Mouse (Mus musculus): ENCODE data around the gene Sema5a. TPM values are rescaled to one million over a fixed set of nuclear protein-coding genes. Genes with fewer than 3 reads are reported as not detected.

Sema5a gene
- total RNA-seq, 4 experiments from 2014 or later: 1.2 to 2.3 (median 1.9) TPM

DNA sequence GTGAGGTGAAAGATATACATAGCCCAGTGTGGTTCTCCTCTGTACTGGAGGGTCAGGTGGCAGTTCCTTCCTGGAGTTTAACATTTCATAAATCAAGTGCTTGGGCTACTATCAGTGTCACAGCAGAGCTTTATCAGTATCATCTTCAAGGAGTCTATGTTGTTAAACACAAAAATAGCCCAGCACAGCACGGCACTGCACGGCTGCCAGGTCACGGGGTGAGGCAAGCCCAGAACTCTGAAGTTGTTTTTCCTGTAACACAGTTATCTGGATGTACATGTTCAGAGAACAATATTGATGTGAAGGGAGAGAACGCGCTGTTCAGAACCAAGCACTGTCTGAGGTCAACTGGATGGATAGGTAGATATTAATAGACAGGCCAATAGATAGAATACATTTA lies 112.2 kb downstream of the Sema5a start:
- DNase-seq (ENCODE audit: low spot score in 2 of 2): no peak

DNA sequence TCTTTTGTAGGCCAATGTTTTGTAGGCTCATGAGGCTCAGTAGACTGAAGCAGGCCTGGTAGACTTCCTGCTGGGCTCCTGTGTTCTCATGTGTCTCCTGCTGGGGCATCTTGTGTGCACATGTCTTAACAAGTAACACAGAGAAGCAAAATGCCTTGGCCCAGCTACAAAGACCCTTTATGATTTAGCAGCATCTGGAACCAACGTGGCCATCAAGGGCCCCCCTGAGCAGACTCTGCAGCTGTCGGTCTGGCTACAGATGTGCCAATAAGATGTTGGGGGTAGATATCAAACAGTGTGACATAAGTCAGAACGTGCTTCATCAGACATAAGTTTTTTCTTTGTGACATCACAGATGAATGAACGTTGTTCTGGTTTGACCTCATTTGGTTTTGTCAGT lies 123.2 kb downstream of the Sema5a start:
- DNase-seq (ENCODE audit: low spot score in 2 of 2): no peak

DNA sequence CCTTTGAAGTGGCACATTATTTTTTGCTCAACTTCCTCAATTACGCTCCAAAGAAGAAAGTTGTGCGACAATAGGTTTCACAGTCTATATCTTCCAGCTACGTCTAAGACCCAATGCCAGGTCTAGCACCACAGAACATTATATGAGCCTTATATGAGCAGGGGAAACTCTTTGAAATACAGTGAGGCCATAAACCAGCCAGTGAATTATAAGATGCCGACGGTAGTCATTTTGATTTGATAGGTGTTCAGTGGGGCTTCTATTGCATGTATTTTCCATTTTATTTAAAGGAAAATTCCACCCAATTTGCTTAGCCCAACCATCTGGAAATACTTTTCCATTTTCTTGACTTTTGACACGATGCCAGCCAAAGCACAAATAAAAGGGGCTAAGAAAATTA lies 126.3 kb downstream of the Sema5a start:
- no peak for DNase-seq (ENCODE audit: low spot score in 2 of 2)

DNA sequence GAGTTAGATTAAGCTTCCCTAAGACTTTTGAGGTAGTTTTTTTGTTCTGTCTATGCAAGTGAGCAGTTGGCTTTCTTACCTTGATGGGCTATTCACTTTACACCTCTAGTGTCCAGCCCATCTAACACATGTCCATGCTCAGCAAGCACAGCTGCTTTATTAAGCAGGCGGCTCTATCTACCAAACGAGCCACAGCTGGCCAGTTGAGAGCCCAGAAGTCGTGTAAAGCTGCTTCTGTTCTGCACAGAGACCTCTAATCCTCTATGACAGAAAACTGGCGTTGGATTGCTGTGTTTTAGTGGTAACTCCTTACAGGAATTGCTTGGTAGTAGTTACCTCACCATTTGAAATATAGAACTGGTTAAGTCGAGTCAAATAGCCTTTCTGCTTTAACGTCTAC lies 126.8 kb downstream of the Sema5a start:
- no peak for DNase-seq (ENCODE audit: low spot score in 2 of 2)

DNA sequence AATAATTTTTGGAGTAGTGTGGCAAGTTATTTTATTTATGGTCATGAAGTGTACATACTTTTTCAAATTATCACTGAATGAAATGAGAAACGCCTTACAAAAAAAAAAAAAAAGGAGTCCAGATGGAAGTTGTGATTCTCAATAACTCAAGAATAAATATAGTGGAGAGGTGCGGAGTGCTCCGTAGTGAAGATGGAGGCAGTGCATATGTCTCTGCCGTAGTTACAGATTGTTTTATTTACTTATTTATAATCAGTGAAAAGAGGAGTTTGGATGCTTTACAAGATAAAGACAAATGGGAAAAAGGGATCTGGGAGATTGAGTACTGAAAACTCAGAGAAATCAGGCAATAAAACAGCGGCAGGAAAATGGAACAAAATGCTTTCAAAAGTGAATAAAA lies 131.7 kb downstream of the Sema5a start:
- DNase-seq (ENCODE audit: low spot score in 2 of 2): no peak

DNA sequence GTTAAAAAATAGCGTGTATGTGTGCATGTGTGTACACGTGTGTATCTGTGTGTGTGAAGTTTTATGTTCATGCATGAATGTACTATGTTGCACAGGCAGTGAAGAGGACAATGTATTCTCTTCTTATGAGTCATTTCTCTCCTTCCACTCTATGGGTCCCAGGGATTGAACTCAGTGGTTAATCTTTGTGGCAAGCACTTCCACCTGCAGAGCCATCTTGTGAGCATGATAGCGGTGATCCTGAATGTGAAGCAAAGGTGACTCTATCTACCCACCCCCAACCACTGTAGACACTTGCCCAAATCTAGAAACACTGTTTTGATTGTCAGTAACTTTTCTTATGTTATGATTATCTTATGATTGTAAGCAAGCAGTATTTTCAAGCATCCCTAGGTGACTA lies 133.2 kb downstream of the Sema5a start:
- DNase-seq (ENCODE audit: low spot score in 2 of 2): no peak

DNA sequence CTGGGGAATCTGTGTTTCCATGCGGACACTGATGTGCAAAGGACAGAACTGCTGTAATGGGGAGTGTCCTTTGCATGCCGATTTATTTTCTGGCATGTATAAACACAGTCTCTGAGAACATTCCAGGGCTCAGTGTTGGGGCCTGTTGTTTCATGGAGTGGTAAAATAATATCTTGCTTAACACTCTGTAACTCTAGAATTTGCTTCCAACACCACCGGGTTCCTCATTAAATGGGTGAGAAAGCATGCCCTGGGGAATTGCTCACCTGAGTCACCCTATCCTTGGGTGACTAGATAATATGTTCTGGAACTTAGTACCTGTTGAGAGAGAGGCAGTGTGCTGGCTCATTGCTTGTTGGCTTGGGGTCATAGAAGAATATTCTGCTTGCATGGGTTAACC lies 135.7 kb downstream of the Sema5a start:
- no peak for DNase-seq (ENCODE audit: low spot score in 2 of 2)

DNA sequence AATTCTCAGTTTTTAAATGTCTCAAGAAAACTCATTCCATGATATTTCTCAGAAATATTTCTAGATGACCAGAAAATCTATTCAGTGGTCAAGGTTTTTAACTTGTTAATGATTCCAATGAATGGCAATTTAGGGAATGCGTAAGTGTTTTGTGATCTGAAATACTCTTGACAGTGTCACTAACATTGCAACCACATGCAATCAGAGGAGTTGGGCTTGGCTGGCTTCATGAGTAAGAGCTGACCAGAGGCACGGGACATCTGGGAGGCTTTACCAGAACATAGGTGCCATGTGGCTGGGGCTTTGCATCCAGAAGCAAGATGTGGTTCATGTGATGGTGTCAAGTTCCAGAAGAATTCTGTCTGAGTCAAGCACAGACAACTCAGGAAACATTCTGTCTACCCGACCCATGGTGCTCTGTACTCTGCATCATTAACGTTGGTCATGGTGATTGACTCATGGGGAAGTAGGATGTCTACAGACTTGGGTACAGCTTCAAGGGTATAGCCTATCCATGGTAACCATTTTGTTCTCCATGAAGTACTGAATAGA lies 138.4 kb downstream of the Sema5a start:
- DNase-seq (ENCODE audit: low spot score in 2 of 2): no peak

DNA sequence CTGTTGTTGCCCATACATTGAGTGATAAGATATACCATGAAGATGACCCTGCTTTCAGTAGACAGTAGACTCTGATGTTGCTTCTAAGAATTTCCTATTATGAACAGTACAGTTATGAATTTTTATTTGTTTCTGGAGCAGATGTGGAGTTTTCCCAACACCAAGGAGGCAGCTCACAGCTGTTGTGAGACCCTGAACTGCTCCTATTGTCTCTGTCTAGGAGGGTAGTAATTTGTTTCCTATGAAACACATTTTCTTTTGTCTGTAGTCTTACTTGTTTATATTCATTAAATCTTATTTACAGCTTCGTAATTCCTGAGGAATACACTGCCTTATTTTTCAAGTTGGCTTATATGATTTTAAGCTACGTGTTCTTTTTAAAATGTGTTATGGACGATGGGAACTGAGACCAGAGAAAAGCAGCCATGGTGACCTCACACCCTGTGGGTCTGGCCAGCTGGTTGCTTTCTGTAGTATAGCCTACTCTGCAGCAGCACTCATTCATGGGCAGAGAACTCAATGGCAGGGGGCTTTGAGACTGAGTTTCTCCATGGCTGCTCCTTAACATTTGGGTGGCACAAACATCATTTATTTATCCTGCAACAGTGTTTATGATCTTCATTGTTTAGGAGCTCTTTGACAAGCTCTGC lies 151.8 kb downstream of the Sema5a start:
- DNase-seq (ENCODE audit: low spot score in 2 of 2): no peak

DNA sequence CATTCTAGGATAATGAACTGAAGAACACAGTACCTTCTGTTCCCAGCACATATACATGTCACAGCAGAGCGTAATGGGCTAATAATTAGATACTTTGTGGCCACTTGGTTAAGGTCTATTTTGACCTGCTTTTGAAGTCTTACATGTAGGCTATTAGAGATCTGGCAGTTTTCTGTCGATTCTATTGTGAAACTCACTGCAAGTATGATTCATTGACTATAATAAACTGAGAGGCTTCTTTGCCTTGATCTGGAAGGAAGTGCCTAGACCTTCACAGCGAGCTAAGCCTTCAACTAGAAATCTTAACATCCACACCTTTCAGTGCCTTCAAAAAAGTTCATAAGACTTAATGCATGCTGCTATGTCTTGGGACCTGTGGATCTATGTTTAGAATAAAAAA lies 152.5 kb downstream of the Sema5a start:
- DNase-seq (ENCODE audit: low spot score in 2 of 2): no peak

DNA sequence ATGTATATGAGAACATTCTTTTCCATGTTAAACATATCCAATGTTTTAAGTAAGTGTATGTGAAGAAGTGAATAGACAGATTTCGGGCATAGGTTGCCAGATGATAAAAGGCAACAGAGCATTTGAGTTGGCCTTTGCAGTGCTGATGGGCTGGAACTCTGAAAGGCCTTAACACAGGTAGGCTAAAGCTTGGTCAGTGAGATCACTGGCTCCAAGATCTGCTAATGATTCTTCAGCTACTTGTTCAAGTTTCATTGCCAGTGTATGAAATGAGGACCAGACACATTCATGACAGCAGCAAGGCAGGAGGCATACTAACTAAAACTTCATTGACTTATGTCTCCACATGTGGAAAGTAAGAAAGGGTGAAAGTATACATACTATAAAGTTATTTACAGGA lies 154.1 kb downstream of the Sema5a start:
- DNase-seq (ENCODE audit: low spot score in 2 of 2): no peak

DNA sequence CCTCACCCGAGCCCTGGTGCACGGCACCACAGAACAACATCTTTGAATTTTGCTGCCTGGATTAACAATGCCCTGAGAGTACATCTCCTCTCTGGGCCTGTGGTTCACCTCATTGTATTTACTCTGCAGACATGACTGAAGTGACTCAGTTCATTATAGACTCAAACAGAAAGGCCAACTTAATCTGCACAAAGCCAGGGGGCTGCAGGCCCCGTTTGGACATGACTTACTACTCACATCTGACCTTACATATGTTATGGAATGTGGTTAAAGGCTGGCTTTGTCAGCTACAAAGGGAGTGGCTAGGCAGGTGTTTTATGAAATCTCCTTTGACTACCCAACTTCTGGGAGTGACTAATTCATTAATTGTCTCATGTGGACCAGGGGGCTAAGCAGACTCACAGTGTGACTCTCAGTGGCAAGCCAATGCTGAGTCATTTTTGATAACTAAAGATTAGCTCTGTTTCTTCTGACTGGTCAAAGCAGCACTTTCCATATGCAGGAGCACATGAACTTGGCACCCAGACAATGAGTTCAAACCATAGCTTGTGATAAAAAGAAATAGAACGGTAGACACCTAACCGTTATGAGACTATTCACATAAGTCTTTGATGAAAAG lies 157.4 kb downstream of the Sema5a start:
- DNase-seq (ENCODE audit: low spot score in 2 of 2): no peak

DNA sequence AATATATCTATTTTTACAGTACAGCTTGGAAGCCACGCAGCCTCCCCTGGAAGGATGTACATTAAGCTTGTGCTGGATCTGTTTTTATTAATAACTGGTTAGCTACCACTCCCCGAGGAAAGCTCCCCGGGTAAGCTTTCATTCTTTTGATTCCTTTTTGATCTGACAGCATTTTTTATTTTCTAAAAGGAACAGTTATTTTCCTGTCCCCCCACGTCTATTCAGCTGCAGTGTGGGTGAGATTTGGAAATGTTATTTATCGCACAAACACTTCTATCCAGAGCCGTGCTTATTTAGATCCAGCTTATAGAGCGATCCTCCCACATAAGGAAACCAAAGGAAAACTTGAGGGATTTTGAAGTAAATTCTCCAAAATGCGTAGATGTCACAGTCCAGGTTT lies 158.7 kb downstream of the Sema5a start:
- no peak for DNase-seq (ENCODE audit: low spot score in 2 of 2)

DNA sequence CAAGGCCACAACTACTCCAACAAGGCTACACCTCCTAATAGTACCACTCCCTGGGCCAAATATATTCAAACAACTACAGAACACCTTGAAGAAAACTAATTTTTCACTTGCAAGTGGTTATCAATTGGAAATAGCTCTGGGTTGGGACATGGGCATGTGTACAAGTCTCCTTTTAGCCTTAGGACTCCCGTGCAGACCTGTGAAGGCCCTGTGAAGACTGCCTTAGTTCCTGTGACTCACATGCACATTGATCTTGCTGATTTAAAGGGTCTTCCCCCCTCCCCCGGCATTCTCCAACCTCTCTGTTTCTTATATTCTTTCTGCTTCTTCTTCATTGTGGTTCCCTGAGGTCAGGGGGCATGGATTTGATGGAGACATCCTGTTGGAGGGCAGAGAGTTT lies 161.8 kb downstream of the Sema5a start:
- no peak for DNase-seq (ENCODE audit: low spot score in 2 of 2)

DNA sequence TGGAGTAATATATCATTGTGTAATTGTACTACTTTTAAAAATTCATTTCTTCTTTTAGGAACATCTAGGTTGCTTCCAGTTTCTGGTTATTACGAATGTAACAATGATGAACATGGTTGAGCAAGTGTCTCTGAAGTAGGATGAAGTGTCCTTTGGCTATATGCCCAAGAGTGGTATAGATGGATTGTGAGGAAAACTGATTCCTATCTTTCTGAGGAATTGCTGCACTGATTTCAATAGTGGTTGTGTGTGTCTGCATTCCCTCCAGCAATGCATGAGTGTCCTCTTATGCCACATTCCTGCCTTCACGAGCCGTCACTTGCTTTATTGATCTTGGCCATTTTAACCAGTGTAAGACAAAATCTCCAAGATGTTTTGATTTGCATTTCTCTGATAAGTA lies 163.2 kb downstream of the Sema5a start:
- DNase-seq (ENCODE audit: low spot score in 2 of 2): no peak

DNA sequence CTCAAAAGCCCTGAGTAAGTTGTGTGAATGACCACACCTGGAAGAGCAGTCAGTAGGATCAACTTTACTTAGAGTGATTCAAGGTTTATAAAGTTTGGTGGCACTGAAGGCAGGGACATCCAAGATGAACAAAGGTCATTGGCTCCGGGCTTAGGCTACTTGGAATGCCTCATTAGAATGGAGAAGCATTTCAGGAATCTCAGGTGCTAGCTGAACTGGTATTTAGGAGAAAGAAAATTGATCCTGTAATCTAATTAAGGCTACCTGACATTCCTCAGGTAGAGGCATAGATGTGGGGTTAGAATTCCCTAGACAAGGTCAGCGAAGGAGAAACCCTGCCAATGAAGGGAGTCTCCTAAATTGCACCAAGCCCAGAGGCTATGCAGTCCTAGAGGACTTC lies 171.7 kb downstream of the Sema5a start:
- DNase-seq (ENCODE audit: low spot score in 2 of 2): no peak

DNA sequence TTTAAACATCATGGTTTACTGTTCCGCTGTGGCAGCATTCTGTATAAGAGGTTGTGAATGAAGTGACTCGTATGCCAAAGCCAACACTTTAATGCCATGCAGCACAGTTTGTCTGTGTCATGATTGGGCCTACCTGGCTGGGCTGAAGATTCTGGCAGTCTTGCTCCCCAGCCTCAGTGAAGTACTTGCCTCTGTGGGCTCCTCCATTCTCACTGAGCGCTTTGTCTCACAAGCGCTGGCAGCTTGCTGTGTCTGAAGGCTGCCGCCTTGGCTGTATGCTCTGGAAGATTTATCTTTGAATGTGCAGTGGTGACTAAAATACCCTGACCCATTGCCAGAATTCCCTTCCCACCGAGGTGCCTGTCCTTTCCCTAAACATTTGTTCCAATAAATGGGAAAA lies 178.0 kb downstream of the Sema5a start:
- DNase-seq (ENCODE audit: low spot score in 2 of 2): no peak

DNA sequence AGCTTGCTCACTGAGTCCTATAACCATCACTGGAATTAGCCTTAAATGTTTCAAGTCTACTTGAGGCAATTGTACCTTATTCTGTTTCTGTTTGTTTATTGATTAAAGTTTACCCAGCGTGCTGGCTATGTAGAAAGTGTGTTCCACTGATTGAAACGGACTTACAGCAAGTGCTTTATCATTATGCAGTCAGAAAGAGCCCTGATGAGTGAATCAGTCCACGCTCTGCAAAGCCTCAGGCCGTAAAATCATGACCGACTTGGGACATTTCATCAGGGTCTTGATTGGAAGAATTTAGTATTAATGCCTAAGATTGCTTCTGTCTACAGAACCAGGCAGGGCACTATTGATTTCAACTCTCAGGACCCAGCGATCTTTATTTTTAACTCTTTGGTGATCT lies 178.5 kb downstream of the Sema5a start:
- no peak for DNase-seq (ENCODE audit: low spot score in 2 of 2)

DNA sequence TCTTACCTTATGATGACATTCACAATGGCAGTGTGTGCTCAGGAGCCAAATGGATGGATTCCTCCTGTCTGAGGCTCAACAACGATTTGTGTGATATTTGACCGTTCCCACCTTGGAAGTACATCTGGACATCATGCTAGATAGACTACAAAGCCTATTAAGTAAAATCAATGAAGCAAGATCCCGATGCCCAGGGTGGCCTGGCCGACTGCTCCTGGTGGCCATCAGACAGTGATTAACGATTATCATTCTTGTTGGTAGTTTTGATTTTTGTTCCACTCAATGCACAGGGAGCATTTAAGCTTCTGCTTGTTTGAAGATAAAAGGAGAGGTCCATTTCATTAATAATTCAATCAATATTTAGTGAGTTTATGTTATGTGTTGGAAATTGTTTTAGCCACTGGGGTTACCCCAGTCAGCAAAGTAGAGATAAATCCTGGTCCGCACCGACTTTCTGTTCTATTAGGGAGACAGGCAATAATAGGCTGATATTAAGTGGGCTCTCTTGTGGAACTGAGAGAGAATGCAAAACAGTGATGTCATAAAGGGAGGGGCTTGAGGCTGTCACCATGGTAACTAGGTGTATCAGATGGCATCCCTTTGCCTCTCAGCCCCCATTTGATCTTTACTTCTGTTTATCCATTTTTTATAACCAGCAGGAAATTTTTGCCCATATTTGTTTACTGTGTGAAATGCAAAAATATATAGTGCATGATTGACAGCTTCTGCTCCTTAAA lies 182.7 kb downstream of the Sema5a start:
- DNase-seq (ENCODE audit: low spot score in 2 of 2): no peak

DNA sequence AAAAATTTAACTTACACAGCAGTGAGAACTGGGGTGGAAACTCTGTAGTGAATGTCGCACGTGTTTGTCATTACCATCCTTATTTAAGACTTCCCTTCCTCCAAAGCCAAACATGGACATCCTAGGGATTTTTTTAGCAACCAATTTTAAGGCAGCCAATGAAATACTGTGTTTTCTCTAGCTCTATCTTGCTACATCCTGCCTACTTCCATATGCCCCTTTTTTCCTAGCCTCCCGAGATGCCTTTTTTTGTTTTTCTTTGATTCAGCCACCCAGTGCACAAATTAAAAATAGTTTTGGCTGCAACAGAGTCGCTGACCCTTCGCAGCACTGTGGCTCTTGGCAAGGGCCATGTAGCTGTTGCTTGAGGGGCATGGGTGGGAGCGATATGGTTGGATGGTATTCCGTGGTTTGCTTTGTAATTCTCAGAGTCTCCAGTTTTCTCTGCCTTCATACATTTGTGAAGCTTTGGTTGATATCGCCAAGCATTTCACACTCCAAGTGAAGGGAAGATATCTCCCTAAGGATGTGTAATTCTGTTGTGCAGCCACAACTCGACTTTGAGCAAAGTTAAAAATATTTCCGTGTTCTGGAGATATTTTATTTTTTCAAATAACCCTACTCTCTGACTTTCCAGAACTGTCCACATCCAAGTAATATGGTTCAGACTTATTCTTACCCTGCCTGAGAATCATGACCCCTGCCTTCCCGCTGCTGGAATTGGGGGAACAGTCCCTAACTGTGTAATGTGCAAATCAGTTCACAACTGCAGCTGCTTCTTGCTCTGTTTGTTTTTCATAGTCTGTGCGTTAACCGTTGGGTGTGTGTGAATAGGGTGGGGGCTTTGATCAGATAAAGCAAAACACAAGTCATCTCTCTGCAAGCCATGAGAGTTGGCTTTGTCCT lies 188.6 kb downstream of the Sema5a start:
- DNase-seq (ENCODE audit: low spot score in 2 of 2): no peak

DNA sequence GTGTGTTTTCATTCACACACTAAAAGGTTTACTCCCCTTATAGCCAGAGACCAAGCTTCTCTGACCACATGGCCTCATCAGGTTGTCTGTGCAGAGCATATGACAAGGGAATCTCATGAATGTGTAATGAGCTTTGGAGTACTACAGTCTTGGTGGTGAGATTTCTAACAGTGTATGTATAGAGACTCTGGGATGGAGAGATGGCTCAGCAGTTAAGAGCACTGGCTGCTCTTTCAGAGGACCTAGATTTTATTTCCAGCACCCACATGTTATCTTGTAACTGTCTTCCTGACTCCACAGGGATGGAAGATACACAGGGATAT lies 189.2 kb downstream of the Sema5a start:
- no peak for DNase-seq (ENCODE audit: low spot score in 2 of 2)

DNA sequence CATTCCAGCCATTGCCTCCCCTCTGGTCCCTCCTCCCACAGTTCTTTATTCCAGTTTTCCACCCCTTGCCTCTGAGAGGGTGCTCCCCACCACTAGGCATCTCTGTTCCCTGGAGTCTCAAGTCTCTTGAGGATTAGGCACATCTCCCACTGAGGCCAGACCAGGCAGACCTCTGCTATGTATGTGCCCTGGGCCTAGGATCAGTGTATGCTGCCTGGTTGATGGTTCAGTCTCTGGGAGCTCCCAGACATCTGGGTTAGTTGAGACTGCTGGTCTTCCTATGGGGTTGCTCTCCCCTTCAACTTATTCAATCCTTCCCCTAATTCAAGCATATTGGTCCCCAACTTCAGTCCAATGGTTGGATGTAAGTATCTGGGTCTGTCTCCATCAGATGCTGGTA lies 189.7 kb downstream of the Sema5a start:
- DNase-seq (ENCODE audit: low spot score in 2 of 2): no peak
